Mouse (Mus musculus): ENCODE data around the gene Gm49320. TPM values are rescaled to one million over a fixed set of nuclear protein-coding genes. Genes with fewer than 3 reads are reported as not detected.

The Gm49320 gene
- under 1 TPM; 0.46 to 0.62 TPM for total RNA-seq (2021)
- long read RNA-seq, partial matches to known transcripts: 0 of 11 reads
- long read RNA-seq, other reads (novel, unspliced or antisense): 11 of 11 reads

GRCm38 (mm10) chr8:4238434-4239192, at the start of gene Gm49320, which contains the start of gene Map2k7:
Gene Gm49320, plus strand, starts transcription at chr8:4238865.
Gene Map2k7, plus strand, starts transcription at chr8:4238740.
- DNase-seq (ENCODE audit: low spot score in 2 of 2): peak; percentile 100

GRCm38 (mm10) chr8:4189031-4189722, 49.5 kb upstream of the Gm49320 start:
- no peak for DNase-seq (ENCODE audit: low spot score in 2 of 2)

GRCm38 (mm10) chr8:4192305-4192704, 46.4 kb upstream of the Gm49320 start:
- peak in 1 of 2 experiments; percentile 62 for DNase-seq (ENCODE audit: low spot score in 2 of 2)

GRCm38 (mm10) chr8:4192807-4193587, 45.7 kb upstream of the Gm49320 start:
- DNase-seq (ENCODE audit: low spot score in 2 of 2): peak; percentile 80 to 93

GRCm38 (mm10) chr8:4193588-4193894, 45.1 kb upstream of the Gm49320 start:
- no peak for DNase-seq (ENCODE audit: low spot score in 2 of 2)

GRCm38 (mm10) chr8:4201321-4201720, 37.3 kb upstream of the Gm49320 start:
- DNase-seq (ENCODE audit: low spot score in 2 of 2): no peak

GRCm38 (mm10) chr8:4205246-4206123, 33.2 kb upstream of the Gm49320 start:
- no peak for DNase-seq (ENCODE audit: low spot score in 2 of 2)

GRCm38 (mm10) chr8:4206182-4207015, 32.3 kb upstream of the Gm49320 start:
- no peak for DNase-seq (ENCODE audit: low spot score in 2 of 2)

- no peak for DNase-seq (ENCODE audit: low spot score in 2 of 2)
These were observed 31.7 kb upstream of the Gm49320 start for GRCm38 (mm10) chr8:4207016-4207350.

GRCm38 (mm10) chr8:4211097-4211496, 27.6 kb upstream of the Gm49320 start:
- DNase-seq (ENCODE audit: low spot score in 2 of 2): no peak

- no peak for DNase-seq (ENCODE audit: low spot score in 2 of 2)
These were observed 25.9 kb upstream of the Gm49320 start for GRCm38 (mm10) chr8:4212809-4213209.

- no peak for DNase-seq (ENCODE audit: low spot score in 2 of 2)
These were observed 25.3 kb upstream of the Gm49320 start for GRCm38 (mm10) chr8:4213210-4214005.

GRCm38 (mm10) chr8:4214006-4214980, 24.4 kb upstream of the Gm49320 start:
- DNase-seq (ENCODE audit: low spot score in 2 of 2): no peak

- DNase-seq (ENCODE audit: low spot score in 2 of 2): no peak
These were observed 22.4 kb upstream of the Gm49320 start for GRCm38 (mm10) chr8:4216296-4216695.

GRCm38 (mm10) chr8:4216791-4217621, 21.7 kb upstream of the Gm49320 start, which contains the start of gene Prr36:
Gene Prr36, minus strand, starts transcription at chr8:4217459.
- DNase-seq (ENCODE audit: low spot score in 2 of 2): peak in 1 of 2 experiments; percentile 69

GRCm38 (mm10) chr8:4219617-4220016, 19.0 kb upstream of the Gm49320 start:
- no peak for DNase-seq (ENCODE audit: low spot score in 2 of 2)

GRCm38 (mm10) chr8:4222059-4222458, 16.6 kb upstream of the Gm49320 start:
- no peak for DNase-seq (ENCODE audit: low spot score in 2 of 2)
